Mouse (Mus musculus): ENCODE measurements around the gene E2f8. TPM values are rescaled to one million over a fixed set of nuclear protein-coding genes. Genes with fewer than 3 reads are reported as not detected.

Gene E2f8
- polyA plus RNA-seq, 1 experiment from 2014 or later, result 0.93 TPM

DNA sequence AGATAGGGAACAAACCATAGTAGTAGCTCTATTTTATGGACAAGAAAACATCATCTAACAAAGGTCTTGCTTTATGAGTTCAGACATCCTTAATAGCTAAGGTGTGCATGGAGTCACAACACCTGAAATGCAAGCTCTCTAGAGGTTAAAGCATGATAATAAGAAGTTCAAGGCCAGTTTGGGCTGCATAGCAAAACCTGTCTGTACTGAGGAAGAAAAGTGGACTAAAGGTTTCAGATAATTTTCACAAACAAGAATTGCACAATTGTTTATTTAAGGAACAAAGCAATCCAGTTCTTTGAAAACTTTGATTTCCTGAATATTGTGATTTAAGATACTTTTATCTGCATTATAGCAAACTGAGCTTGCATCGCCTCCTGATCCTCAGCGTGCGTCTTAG, 57.8 kb downstream of the E2f8 start:
- Histone ChIP-seq H3K4me1 (ENCODE audit: insufficient read depth, low read depth, low read length) (no peaks in the 10 kb centered on the region), H3K27me3 (replicated peaks; ENCODE audit: insufficient read depth, low read length) (no peaks in the 10 kb centered on the region), H3K27ac (ENCODE audit: low read length) (no peak overlapping the region), H3K9me3 (ENCODE audit: low read length) (no peaks in the 10 kb centered on the region), H3K36me3 (ENCODE audit: insufficient read depth, low read length) (peaks cover 5% of the 10 kb centered on the region; the same call in 1 of the 2 replicates), H3K9ac (replicated peaks; ENCODE audit: low read depth) (no peak overlapping the region), H3K4me2 (replicated peaks; ENCODE audit: low read depth, low read length) (no peak overlapping the region), H3K4me3 (ENCODE audit: low read depth, low read length) (no peak overlapping the region)
- TF ChIP-seq EP300 (IDR thresholded peaks at IDR 0.05) (no peak), CTCF (IDR thresholded peaks at IDR 0.05) (no peak)
- DNase-seq (ENCODE audit: low spot score) (no peak), ATAC-seq (no peak)
- WGBS, result 83% methylated on average over 3 of the region's 3 CpGs

DNA sequence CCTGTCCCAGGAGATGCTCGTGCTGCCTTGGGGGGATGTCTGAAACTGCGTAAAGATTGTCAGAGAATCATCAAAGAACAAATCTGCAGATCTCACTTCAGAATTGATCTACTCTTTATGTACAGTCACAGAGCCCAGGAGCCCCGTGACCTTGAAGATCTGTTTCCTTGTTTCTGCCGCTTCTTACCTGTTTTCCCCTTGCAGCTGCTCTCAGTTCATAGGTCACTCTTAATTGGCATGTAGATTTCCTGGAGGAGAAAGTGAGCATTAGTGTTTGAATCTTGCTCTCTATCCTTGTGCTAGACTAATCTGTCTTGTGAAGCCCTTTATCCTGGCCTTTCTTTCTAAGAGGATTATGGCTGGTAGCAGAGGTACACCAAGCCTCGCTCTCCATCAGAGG, 59.7 kb downstream of the E2f8 start:
- WGBS, result 93% methylated on average over 5 of the region's 5 CpGs
- no peak for ATAC-seq
- no peak for DNase-seq (ENCODE audit: low spot score)
- Histone ChIP-seq H3K9ac (replicated peaks; ENCODE audit: low read depth) (no peak overlapping the region), H3K27ac (ENCODE audit: low read length) (no peak overlapping the region), H3K4me3 (ENCODE audit: low read depth, low read length) (no peak overlapping the region), H3K4me1 (ENCODE audit: insufficient read depth, low read depth, low read length) (no peaks in the 10 kb centered on the region), H3K36me3 (ENCODE audit: insufficient read depth, low read length) (peaks cover 5% of the 10 kb centered on the region; the same call in 1 of the 2 replicates), H3K4me2 (replicated peaks; ENCODE audit: low read depth, low read length) (no peak overlapping the region), H3K9me3 (ENCODE audit: low read length) (no peaks in the 10 kb centered on the region), H3K27me3 (replicated peaks; ENCODE audit: insufficient read depth, low read length) (no peaks in the 10 kb centered on the region)
- TF ChIP-seq EP300 (IDR thresholded peaks at IDR 0.05) (no peak), CTCF (IDR thresholded peaks at IDR 0.05) (no peak)

Other genes with a start within 250 kb of the E2f8 start
- not detected in 2 replicates for gene Mrgprb3, start 237.8 kb downstream of the E2f8 start, polyA plus RNA-seq (2015; fragmentation: Nextera tagmentation; extraction: Ambion mirVana)
- 15.5 and 15.7 TPM in 2 replicates for gene Zdhhc13, start 92.6 kb downstream of the E2f8 start, polyA plus RNA-seq (2015; fragmentation: Nextera tagmentation; extraction: Ambion mirVana)
- gene Csrp3, start 33.6 kb downstream of the E2f8 start, polyA plus RNA-seq (2015; fragmentation: Nextera tagmentation; extraction: Ambion mirVana), result 32.0 and 42.2 TPM in 2 replicates
- gene Nav2, start 27.1 kb upstream of the E2f8 start, polyA plus RNA-seq (2015; fragmentation: Nextera tagmentation; extraction: Ambion mirVana), result 22.4 and 25.8 TPM in 2 replicates

Measured in lung, postnatal 0 days (tissue).